ENCODE assay signal across 19 mouse cellular contexts in genomic region chr10:7819156-7819555, GRCm38 (mm10). TPM values are rescaled to one million over a fixed set of nuclear protein-coding genes. Genes with fewer than 3 reads are reported as not detected.
"Had no signal": no experiment of that assay in that cellular context is flagged by ENCODE, and none has a peak within 500 bp of the region (broad histone marks: within the 10 kb centered on the region; RNA-seq: fewer than 3 reads in every experiment).

No protein-coding gene starts in this region.

- ATAC-seq: midbrain, embryonic 16.5 days had no signal

- H3K9me3 ChIP-seq: midbrain, embryonic 12.5 days; neural tube, embryonic 13.5 days; neural tube, embryonic 15.5 days had no signal

- H3K4me1 ChIP-seq: midbrain, embryonic 12.5 days; neural tube, embryonic 13.5 days; neural tube, embryonic 15.5 days had no signal

- H3K4me2 ChIP-seq: lung, embryonic 14.5 days; midbrain, embryonic 12.5 days; neural tube, embryonic 13.5 days; neural tube, embryonic 15.5 days had no signal

- DNase-seq: lung, adult 18-20 months; lung, postnatal 14 days; lung, postnatal 36 days; midbrain, embryonic 14.5 days; retina, postnatal 1 day; right cerebral cortex, adult 18-20 months; right cerebral cortex, postnatal 25 days; right cerebral cortex, postnatal 4 days; spleen, adult 18-20 months; thymus, adult 18-20 months; thymus, postnatal 14 days; thymus, postnatal 36 days had no signal

- H3K4me3 ChIP-seq: midbrain, embryonic 12.5 days; myocyte; neural tube, embryonic 13.5 days; neural tube, embryonic 15.5 days had no signal

- H3K9ac ChIP-seq: lung, embryonic 14.5 days; midbrain, embryonic 12.5 days; neural tube, embryonic 13.5 days; neural tube, embryonic 15.5 days had no signal

- H3K27ac ChIP-seq: midbrain, embryonic 12.5 days; neural tube, embryonic 13.5 days; neural tube, embryonic 15.5 days had no signal

- H3K27me3 ChIP-seq: midbrain, embryonic 12.5 days; neural tube, embryonic 13.5 days; neural tube, embryonic 15.5 days had no signal

RNA-seq across cellular contexts. Expression of gene Zc3h12d, which starts 13.1 kb away (rescaled TPM):
- total RNA-seq: megakaryocyte-erythroid progenitor cell, adult 5-6 weeks had no signal
- polyA plus RNA-seq: myocyte had no signal
